Mouse (Mus musculus) hindbrain, embryonic 15.5 days (tissue): Measurements from ENCODE around the gene Fam167b. TPM values are rescaled to one million over a fixed set of nuclear protein-coding genes. Genes with fewer than 3 reads are reported as not detected.

Source experiments
- ATAC-seq: fragments of 200-750 bp; cut with Nextera tagmentation; 2 replicates; pipeline ENCODE4 v1.8.0; 2017; ENCODE audit warnings: low read depth, moderate number of reproducible peaks, moderate TSS enrichment; ENCODE audit not compliant: low FRiP score
- H3K27ac ChIP-seq: fragments of 300-500 bp; sonication (generic); replicated peaks from 2 replicates; pipeline ENCODE4 v1.5.1; 2015; ENCODE audit warnings: mild to moderate bottlenecking, inconsistent platforms
- H3K27me3 ChIP-seq: fragments of 300-500 bp; sonication (generic); 2 replicates; pipeline ENCODE4 v1.6.1; 2015; ENCODE audit warnings: control low read depth, inconsistent platforms
- H3K36me3 ChIP-seq: fragments of 300-500 bp; sonication (generic); 2 replicates; pipeline ENCODE4 v1.6.1; 2015; ENCODE audit warnings: control low read depth, inconsistent platforms
- H3K4me1 ChIP-seq: fragments of 300-500 bp; sonication (generic); replicated peaks from 2 replicates; pipeline ENCODE4 v1.6.1; 2015; ENCODE audit warnings: control low read depth, inconsistent platforms
- H3K4me2 ChIP-seq: fragments of 300-500 bp; sonication (generic); 2 replicates; pipeline ENCODE4 v1.6.1; 2015; ENCODE audit warnings: moderate library complexity, mild to moderate bottlenecking, inconsistent platforms
- H3K4me3 ChIP-seq: fragments of 300-500 bp; sonication (generic); 2 replicates; pipeline ENCODE4 v1.5.1; 2015; ENCODE audit warnings: mild to moderate bottlenecking, inconsistent platforms
- H3K9ac ChIP-seq: fragments of 300-500 bp; sonication (generic); 2 replicates; pipeline ENCODE4 v1.6.1; 2015; ENCODE audit warnings: inconsistent platforms
- H3K9me3 ChIP-seq: fragments of 300-500 bp; sonication (generic); 2 replicates; pipeline ENCODE4 v1.6.1; 2016; ENCODE audit warnings: control low read depth, inconsistent platforms
- WGBS: fragments of 180-500 bp; shearing (Covaris S2); methylation state at CpG from one replicate; pipeline ENCODE4 v1.1.7; 2015; 5-methylcytosine and 5-hydroxymethylcytosine counted together
- polyA plus RNA-seq: library from polyadenylated mRNA; unstranded; fragments of >200 nt; fragmentation: Nextera tagmentation; extraction: Ambion mirVana; gene quantifications from 2 replicates; pipeline ENCODE4 v1.2.1, GENCODE M21; 2015

Fam167b gene
- polyA plus RNA-seq: 0.24 and 0.34 TPM in 2 replicates

- H3K4me3 ChIP-seq: no peak within 1 kb of the TSS
- 88% methylated on average over 5 of the region's 5 CpGs for WGBS
- H3K9ac ChIP-seq: no peak within 1 kb of the TSS
- H3K27ac ChIP-seq: no peak within 1 kb of the TSS
- H3K4me1 ChIP-seq: 0 out of 2 replicates have a peak, but pooled peaks cover 5% of the 10 kb centered on the region
- ATAC-seq: no peak
- no peaks in the 10 kb centered on the region for H3K36me3 ChIP-seq
- H3K4me2 ChIP-seq: peak within 1 kb of the TSS; percentile 23
- no peaks in the 10 kb centered on the region for H3K9me3 ChIP-seq
- no peaks in the 10 kb centered on the region for H3K27me3 ChIP-seq
These were observed at the start of gene Fam167b for GRCm38 (mm10) chr4:129578466-129578865. Fam167b (minus strand) TSS chr4:129578549.

- no peak overlapping the region for H3K4me2 ChIP-seq
- peaks cover 44% of the 10 kb centered on the region for H3K36me3 ChIP-seq
- H3K27me3 ChIP-seq: no peaks in the 10 kb centered on the region
- H3K4me3 ChIP-seq: no peak overlapping the region
- 79% methylated on average over 6 of the region's 6 CpGs for WGBS
- no peak overlapping the region for H3K9ac ChIP-seq
- peak overlapping the region; percentile 97 for H3K27ac ChIP-seq
- no peaks in the 10 kb centered on the region for H3K9me3 ChIP-seq
- ATAC-seq: no peak
- H3K4me1 ChIP-seq: peaks cover 44% of the 10 kb centered on the region
These were observed 47.7 kb upstream of the Fam167b start for GRCm38 (mm10) chr4:129626035-129626434.

- peak overlapping the region; percentile 97 for H3K27ac ChIP-seq
- ATAC-seq: no peak
- H3K9ac ChIP-seq: 0 out of 2 replicates have a peak overlapping the region, but pooled peaks have one; percentile 86
These were observed 47.1 kb upstream of the Fam167b start for GRCm38 (mm10) chr4:129625496-129625895.

GRCm38 (mm10) chr4:129625029-129625370 lies 46.7 kb upstream of the Fam167b start:
- peaks cover 34% of the 10 kb centered on the region for H3K36me3 ChIP-seq
- WGBS: 0% methylated on average over 6 of the region's 6 CpGs
- no peak for ATAC-seq

More at GRCm38 (mm10) chr4:129625496-129625895, 47.1 kb upstream of the Fam167b start:
- H3K4me1 ChIP-seq: peaks cover 46% of the 10 kb centered on the region
- no peak overlapping the region for H3K4me3 ChIP-seq
- peak overlapping the region; percentile 80 for H3K4me2 ChIP-seq
- peaks cover 39% of the 10 kb centered on the region for H3K36me3 ChIP-seq
- no peaks in the 10 kb centered on the region for H3K9me3 ChIP-seq
- no peaks in the 10 kb centered on the region for H3K27me3 ChIP-seq
- WGBS: 45% methylated on average over 4 of the region's 4 CpGs

DNA sequence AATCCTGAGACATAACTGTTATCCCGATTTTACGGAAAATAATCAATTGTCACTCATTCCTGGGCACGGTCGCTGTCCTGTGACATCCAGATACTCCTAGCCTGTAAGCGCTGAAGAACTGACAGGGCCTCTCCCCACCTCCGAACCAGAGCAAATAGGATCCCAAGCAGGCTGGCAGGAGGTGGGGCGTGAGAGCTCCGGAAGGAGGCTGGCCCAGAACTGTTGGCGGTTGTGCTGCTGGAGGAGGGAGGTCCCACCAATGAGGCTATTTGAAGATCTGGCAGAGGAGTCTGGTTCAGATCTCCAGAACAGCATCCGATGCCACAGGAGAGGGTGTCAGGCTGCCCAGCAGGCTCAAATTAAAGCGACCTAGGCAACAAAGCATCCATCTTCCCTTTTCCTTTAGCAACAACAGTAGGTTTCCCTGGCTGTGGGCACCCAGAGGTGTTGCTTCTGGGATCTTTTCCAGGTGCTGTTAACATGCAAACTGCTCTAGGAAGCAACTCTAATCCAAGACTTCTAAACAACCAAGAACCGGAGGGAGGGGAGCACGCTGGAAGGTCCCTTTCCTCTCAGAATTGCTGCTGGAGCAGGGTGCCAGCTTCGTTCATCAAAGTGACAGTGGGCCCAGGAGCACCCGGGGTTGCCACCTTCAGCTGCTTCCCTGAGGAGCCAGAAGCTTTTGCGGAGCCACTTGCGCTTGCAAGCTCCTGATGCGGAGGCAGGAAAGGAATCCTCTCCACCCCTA lies 46.1 kb upstream of the Fam167b start:
- Histone ChIP-seq H3K9ac (peak overlapping the region; percentile 86), H3K4me2 (peak overlapping the region; percentile 80), H3K4me1 (peaks cover 46% of the 10 kb centered on the region), H3K9me3 (no peaks in the 10 kb centered on the region), H3K27ac (peak overlapping the region; percentile 97), H3K36me3 (peaks cover 30% of the 10 kb centered on the region), H3K4me3 (peak overlapping the region; percentile 69), H3K27me3 (no peaks in the 10 kb centered on the region)
- 0% methylated on average over 18 of the region's 18 CpGs for WGBS
- ATAC-seq: peak; percentile 94

More at GRCm38 (mm10) chr4:129625029-129625370, 46.7 kb upstream of the Fam167b start:
- Histone ChIP-seq H3K4me1 (peaks cover 46% of the 10 kb centered on the region), H3K9ac (peak overlapping the region; percentile 86; the same call in 1 of the 2 replicates), H3K9me3 (no peaks in the 10 kb centered on the region), H3K27ac (peak overlapping the region; percentile 97), H3K4me3 (peak overlapping the region; percentile 69), H3K27me3 (no peaks in the 10 kb centered on the region), H3K4me2 (peak overlapping the region; percentile 80)

GRCm38 (mm10) chr4:129623681-129624091 lies 45.3 kb upstream of the Fam167b start, which contains the start of gene Ccdc28b:
Ccdc28b (minus strand) TSS chr4:129623947.
- peak; percentile 3; the same call in 1 of the 2 replicates for ATAC-seq

GRCm38 (mm10) chr4:129622803-129623535 lies 44.6 kb upstream of the Fam167b start:
- H3K27ac ChIP-seq: peak overlapping the region; percentile 97
- peak overlapping the region; percentile 86 for H3K9ac ChIP-seq
- peaks cover 54% of the 10 kb centered on the region for H3K4me1 ChIP-seq
- WGBS: 19% methylated on average over 8 of the region's 8 CpGs
- ATAC-seq: no peak
- no peaks in the 10 kb centered on the region for H3K9me3 ChIP-seq
- H3K36me3 ChIP-seq: peaks cover 15% of the 10 kb centered on the region
- H3K4me3 ChIP-seq: peak overlapping the region; percentile 69
- no peaks in the 10 kb centered on the region for H3K27me3 ChIP-seq
- peak overlapping the region; percentile 80 for H3K4me2 ChIP-seq

More at GRCm38 (mm10) chr4:129623681-129624091, 45.3 kb upstream of the Fam167b start, which contains the start of gene Ccdc28b:
- WGBS: 1% methylated on average over 10 of the region's 10 CpGs
- Histone ChIP-seq H3K4me2 (peak within 1 kb of the TSS; percentile 80), H3K4me3 (peak within 1 kb of the TSS; percentile 69), H3K27me3 (no peaks in the 10 kb centered on the region), H3K36me3 (peaks cover 22% of the 10 kb centered on the region), H3K9ac (peak within 1 kb of the TSS; percentile 86), H3K4me1 (peaks cover 49% of the 10 kb centered on the region), H3K9me3 (no peaks in the 10 kb centered on the region), H3K27ac (peak within 1 kb of the TSS; percentile 97)

DNA sequence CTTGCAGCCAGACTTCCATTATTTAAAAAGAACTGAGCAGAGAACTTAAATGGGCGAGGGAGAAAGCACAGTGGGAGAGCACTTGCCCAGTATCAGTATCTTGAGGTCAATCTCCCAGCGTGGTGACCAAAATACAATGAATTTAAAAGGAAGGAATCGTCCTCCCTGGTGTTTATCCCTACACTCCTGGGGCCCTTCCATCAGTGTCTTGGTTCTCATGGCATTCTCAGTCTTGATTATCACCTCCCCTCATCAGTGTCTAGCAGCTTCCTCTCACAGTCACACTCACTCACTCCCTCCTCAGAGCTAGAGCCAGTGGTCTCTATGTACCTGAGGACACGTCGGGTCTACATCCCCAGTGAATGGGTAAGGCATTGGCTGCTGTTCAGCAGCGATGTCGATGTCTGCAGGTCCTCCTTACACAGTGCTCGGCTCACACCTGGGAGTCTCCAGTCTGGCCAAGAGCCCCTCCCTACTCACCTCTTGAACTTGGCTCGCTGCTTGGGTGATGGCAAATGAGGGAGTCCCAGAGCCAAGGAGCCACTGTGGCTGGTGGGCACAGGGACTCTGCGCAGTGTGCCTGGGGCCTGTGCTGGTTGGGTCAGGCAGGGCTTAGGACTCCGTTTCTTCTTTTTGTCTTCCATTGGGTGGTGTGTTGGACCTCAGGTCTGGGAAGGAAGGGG lies 43.9 kb upstream of the Fam167b start:
- 78% methylated on average over 11 of the region's 11 CpGs for WGBS
- no peaks in the 10 kb centered on the region for H3K9me3 ChIP-seq
- peak overlapping the region; percentile 97 for H3K27ac ChIP-seq
- H3K9ac ChIP-seq: peak overlapping the region; percentile 86
- H3K4me1 ChIP-seq: peaks cover 61% of the 10 kb centered on the region
- ATAC-seq: no peak
- no peaks in the 10 kb centered on the region for H3K27me3 ChIP-seq
- peaks cover 8% of the 10 kb centered on the region for H3K36me3 ChIP-seq
- peak overlapping the region; percentile 69 for H3K4me3 ChIP-seq
- peak overlapping the region; percentile 80 for H3K4me2 ChIP-seq

- Histone ChIP-seq H3K4me1 (peaks cover 61% of the 10 kb centered on the region), H3K27me3 (no peaks in the 10 kb centered on the region), H3K27ac (0 out of 2 replicates have a peak overlapping the region, but pooled peaks have one; percentile 4), H3K9ac (no peak overlapping the region), H3K36me3 (peaks cover 4% of the 10 kb centered on the region), H3K9me3 (no peaks in the 10 kb centered on the region), H3K4me3 (no peak overlapping the region), H3K4me2 (peak overlapping the region; percentile 80)
- no peak for ATAC-seq
- WGBS: 85% methylated on average over 8 of the region's 8 CpGs
These were observed 43.0 kb upstream of the Fam167b start for GRCm38 (mm10) chr4:129621283-129621841.

GRCm38 (mm10) chr4:129620419-129621282 lies 42.3 kb upstream of the Fam167b start:
- Histone ChIP-seq H3K27ac (0 out of 2 replicates have a peak overlapping the region, but pooled peaks have one; percentile 4), H3K4me1 (peaks cover 58% of the 10 kb centered on the region), H3K9ac (no peak overlapping the region), H3K4me3 (no peak overlapping the region), H3K9me3 (no peaks in the 10 kb centered on the region), H3K4me2 (peak overlapping the region; percentile 80; the same call in 1 of the 2 replicates), H3K27me3 (no peaks in the 10 kb centered on the region), H3K36me3 (peaks cover 6% of the 10 kb centered on the region)
- 87% methylated on average over 11 of the region's 11 CpGs for WGBS
- ATAC-seq: no peak
